Mouse (Mus musculus) heart, adult 8-10 months (tissue): ENCODE measurements around the gene Spata48. TPM values are rescaled to one million over a fixed set of nuclear protein-coding genes. Genes with fewer than 3 reads are reported as not detected.

Source experiments
- DNase-seq: peaks from one replicate; pipeline ENCODE4 v3.0.0; 2022; ENCODE audit warnings: low spot score
- total RNA-seq, 4 experiments: library from RNA; stranded (reverse); gene quantifications; 2 replicates each; pipeline ENCODE4 v1.2.4; 2022

The Spata48 gene
- total RNA-seq, 4 experiments from 2014 or later: 0.80 to 1.3 (median 1.3) TPM; not detected in 1

DNA sequence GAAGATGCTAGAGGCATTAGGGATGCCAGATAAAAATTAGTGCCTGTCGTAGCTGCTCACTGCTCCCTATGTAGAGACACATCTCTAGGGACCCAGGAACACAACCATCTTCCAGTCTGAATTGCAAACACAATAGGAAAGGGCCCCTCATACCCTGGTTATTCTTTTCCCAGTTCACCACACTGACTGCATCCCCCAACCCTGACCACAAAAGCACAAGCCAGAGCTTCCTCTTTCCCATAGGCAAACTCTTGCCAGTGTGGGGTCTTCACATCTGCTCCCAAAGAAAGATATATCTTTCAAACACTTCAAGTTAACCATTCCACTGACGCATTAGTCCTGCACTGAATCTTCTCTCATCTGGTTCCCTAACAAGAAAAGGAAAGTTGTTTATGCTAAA, 68.2 kb downstream of the Spata48 start:
- no peak for DNase-seq

DNA sequence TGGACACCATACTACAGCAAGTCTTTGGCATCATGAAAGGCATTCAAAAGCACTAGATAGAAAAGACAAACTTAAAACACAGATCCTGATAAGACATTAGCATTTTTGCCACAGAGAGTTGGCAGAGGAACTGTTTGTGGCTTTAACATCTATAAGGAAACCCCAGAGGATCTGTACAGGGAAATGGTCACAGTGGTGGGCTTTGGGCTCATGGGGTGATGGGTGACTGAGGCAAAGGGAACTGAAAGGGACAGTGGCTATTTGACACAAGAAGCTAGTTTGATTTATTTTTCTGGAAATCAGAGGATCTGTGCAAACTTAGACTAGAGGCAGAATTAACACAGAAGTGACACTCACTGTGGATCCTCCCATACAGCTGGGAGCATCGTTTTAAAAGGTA, 74.4 kb downstream of the Spata48 start:
- no peak for DNase-seq

DNA sequence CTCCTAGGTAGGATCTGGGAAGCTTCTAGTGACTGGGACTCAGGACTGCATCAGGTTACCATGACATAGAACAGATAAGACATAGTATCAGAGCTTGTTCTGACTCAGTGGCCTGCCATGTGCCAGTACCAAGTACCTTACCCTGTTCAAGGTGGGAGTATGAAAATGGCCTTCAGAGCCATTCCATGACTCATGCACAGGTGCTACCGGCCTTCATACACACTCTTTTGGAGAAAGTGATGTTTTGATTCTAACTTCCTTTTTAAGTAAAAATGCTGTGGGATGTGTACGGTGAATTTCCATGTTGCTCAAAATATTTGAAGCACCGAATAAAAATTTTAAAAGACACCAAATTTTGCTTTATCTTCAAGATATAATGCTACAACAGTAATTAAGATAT, 84.1 kb downstream of the Spata48 start:
- DNase-seq: no peak

DNA sequence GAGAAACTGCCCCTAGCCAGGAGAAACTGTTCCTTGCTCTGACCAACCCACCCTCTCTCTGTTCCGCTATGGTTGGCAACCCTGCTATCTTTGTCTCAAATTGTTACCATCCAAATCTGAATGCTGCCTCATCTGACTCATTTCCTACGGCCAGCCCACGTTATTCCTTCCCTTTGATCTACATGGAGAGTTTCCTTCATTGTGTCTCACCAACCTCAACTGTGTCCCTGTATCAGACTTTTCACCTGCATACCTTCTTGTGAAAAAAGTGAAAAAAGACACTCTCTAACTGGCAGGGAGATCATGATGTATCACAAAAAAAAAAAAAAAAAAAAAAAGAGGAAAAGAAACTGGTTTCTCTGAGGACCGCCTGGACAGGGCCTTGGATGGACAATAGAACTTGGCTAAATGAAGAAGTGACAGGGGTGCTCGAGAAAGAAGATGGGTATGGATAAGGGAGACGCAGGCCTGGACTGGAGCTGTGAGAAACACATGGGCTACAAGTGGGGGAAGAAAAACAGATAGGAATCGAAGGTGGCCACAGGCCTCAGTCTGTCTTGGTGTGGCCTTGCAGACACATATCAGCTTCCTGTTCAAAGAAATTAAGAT, 85.1 kb downstream of the Spata48 start:
- DNase-seq: no peak

DNA sequence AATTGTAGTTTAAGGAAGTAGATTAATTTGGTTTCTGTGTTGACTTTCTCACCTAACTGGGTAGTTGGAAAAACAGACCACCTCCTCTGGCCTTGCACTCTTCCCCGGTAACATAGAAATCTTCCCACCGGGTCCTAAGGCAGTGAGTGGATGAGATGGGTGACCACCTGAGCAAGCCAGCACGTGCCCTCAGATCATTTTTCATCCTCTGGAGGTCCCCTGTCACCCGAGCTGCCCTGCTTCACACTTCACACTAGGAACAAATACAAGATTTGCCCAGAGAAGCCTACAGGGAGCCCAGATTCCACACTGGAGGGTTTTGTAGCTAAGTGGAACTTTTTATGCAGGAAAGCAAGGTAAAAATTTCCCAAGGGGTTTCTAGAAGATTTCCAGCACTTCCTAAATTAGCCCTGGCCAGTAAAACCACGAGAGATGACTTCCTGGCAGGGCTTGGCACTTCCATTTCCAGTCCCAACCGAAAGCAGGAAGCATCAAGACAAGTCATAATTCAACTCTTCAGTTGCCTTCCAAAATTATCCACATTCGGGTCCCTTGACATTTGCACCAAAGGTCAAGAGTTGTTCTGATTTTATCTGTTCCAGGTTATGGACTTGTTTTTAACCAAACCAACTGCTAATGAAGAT, 85.8 kb downstream of the Spata48 start:
- no peak for DNase-seq

DNA sequence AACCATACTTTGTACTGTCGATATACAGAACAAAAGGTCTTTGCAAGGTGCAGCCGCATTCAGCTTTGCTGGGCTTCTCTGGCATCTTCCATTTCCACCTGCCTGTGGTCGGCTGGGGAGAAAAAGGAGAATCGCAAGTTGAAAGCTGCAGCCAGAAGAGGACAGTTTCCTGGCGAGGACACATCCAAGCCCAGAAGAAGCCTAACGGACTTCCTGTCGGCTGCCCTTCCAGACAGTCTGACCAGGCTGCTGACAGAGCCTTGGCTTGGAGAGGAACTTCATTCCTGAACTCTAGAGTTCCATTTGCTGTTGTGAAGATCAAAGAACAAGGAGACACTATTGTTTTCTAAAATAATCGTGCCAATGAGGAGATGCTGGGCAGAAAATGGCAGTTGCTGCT, 93.7 kb downstream of the Spata48 start:
- no peak for DNase-seq

DNA sequence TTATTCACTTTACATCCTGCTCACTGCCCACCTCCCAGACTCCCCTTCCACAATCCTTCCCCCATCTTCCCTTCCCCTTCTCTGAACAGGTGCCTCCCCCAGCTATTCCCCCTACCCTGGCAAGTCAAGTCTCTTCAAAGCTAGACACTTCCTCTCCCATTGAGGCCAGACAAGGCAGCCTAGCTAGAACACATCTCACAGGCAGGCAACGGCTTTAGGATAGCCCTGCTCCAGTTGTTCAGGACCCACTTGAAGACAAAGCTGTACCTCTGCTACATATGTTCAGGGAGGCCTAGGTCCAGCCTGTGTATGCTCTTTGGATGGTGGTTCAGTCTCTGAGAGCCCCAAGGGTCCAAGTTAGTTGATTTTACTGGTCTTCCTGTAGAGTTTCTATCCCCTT, 94.3 kb downstream of the Spata48 start:
- no peak for DNase-seq

DNA sequence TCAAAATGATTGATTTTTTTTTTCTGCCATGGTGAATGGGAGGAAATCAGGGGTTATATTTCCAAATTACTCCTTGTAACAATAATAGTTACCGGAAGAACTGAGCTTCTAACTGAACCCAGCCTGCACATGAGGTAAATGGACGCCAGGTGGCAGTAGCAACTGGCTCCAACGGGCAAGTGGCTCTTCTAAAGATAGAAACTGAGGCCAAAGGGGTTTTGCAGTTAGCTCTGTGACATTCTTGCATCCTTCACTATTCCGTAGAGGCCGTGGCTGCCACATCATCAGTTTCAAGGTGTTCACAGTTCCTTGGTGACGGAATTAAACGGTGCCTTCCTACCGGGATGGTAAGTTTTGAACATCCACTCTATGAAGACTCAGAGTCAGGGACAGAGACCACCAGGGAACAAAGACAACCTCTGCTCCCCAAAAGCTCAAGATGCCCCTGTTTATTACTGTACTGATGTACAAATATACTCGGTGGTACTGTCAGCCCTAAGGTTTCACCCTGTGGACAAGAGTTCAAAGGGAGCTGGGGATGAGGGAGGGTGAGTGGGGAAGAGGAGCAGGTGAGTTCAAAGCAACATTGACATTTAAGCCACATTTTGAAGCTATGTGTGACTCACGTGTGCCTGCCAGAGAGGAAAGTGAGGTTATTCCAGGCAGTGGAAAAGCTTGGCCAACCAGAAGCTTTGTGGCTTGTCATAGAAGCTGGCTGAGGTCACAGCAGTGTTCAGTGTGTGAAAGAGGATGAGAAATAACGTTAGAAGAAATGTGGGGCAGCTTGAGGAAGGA, 95.5 kb downstream of the Spata48 start:
- DNase-seq: peak; percentile 35

DNA sequence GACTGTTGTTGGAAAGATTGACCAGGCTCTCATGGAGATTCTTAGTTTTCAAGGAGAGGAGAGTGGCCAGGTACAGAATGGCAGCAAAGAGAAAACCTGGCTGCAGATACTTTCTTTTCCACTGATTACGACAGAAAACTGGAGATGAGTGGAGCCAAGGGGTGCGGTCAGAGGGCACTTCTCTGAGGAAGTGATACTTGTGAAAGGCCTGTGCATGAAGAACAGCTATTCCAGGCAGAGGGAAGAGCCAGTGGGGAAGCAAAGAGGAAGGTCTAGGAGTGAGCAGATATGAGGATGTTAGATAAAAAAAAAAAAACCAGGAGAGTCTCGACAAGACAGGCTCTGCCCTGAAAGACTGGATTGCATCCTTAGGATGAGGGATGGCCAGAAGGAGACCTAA, 96.8 kb downstream of the Spata48 start:
- DNase-seq: peak; percentile 8

DNA sequence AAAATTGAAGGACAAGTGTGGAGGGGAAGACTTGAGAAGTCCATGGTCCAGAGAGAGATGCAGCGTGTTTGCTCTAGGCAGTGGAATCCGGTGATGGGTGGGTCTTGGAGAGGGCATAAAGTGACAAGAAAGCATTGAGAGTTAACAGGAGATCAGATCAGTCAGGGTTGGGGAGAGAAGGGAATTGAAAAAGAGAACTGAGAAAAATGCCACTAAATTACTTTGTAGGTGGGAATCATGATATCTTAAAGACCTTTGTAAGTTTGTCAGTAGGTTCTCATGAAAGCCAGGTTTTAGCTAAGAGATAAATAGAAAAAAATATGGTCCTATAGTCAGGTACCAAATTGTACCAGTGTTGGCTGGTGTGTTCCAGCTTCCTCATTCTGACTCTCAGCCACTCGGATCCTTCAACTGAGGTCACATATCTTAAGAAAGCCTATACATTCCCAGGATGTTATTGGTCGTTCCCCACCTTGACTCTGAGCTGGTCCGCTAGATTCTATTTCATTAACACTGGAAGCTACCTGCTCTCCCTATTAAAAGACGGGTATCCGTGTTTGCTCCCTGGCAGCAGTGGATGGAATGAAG, 97.3 kb downstream of the Spata48 start:
- DNase-seq: no peak

DNA sequence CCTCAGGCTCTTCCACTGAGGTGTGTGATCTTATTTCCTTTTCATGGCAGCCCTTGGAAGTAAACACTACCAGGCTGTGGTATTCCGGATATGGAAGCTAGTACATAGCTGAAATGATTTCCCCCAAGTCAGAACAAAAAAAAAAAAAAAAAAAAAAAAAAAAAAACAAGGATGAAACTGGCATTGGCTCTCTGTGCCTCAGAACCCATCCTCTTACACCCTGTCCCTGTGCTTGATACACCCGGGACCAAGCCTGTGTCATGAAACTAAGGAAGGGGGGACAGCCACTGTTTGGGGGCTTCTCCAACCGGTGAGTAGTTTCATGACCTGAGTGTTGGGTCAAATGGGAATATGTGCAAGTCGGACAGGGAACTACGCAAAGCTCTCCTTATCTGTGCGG, 99.2 kb downstream of the Spata48 start:
- DNase-seq: no peak

DNA sequence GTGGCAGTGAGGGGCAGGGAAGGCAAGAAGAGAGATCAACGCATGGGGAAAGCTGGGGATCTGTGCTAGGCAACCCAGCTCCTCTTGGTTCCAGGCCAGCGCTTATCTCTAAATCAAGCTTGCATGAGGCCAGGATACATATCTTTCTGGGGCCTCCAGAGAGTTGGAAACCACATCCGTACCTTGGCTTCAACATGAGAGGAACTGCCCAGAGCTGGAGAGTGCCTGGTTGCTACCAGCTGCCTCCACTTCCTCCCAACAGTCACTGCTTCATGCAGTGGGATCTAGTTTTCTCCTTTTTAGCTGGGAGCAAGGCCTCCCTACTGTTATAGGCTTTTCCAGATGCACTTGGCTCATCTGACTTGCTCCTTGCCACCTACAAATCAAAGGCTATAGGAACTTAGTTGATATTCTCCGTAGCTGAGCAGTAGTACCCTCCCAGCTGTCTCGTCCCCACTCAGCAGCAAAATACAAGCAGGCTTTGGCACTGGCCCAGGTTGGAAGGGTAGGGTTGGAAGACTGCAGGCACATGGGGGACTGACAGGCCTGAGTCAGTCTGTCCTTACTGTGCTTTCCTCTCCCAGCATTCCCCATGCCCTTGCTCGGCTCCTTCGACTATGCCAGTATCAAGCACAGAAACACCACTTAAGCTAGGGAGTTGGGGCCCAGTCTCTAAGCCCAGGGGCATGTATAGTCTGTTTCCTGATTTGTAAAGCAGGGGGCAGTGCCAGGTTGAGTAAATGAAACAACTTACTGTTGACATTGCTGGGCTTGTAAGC, 102.6 kb downstream of the Spata48 start:
- DNase-seq: peak; percentile 11

Other genes with a start within 250 kb of the Spata48 start
- under 1 TPM; 0.57 to 0.73 (median 0.64) TPM for gene Zpbp, start 314 bp downstream of the Spata48 start, total RNA-seq
- not detected for gene 4930512M02Rik, start 165.7 kb downstream of the Spata48 start, total RNA-seq
- 1 to 10 TPM in 3 of 4 experiments, under 1 TPM in 1; 0.92 to 1.7 (median 1.4) TPM for gene Ikzf1, start 222.9 kb downstream of the Spata48 start, total RNA-seq